In genomic region chr8:71568941-71569340, GRCm38 (mm10) we compare ENCODE assay signal across 10 mouse cellular contexts. TPM values are rescaled to one million over a fixed set of nuclear protein-coding genes. Genes with fewer than 3 reads are reported as not detected.
DNase-seq lines count a peak whose midpoint lies in the region; ATAC-seq lines count a peak whose summit lies in the region.
"Had no signal": no experiment of that assay in that cellular context is flagged by ENCODE, and none has a peak within 500 bp of the region (broad histone marks: within the 10 kb centered on the region; RNA-seq: fewer than 3 reads in every experiment).

No protein-coding gene starts in this region.

- H3K9me3 ChIP-seq in heart, embryonic 14.5 days (ENCODE audit: control insufficient read depth, low read length): 0 out of 2 replicates have a peak, but pooled peaks cover 2% of the 10 kb centered on the region
- peaks cover 2% of the 10 kb centered on the region for H3K9me3 ChIP-seq in embryonic facial prominence, embryonic 11.5 days (replicated peaks; ENCODE audit: control insufficient read depth, low read length)
- H3K9me3 ChIP-seq in hindbrain, embryonic 14.5 days (ENCODE audit: control insufficient read depth, low read length): no peaks in the 10 kb centered on the region
- H3K9me3 ChIP-seq in midbrain, embryonic 14.5 days (ENCODE audit: control insufficient read depth, low read length): no peaks in the 10 kb centered on the region

- peaks cover 16 to 26% of the 10 kb centered on the region in 2 experiments for H3K4me1 ChIP-seq in heart, embryonic 14.5 days (ENCODE audit: control insufficient read depth in 2 of 2, insufficient read depth in 2 of 2, low read length in 2 of 2)
- no peaks in the 10 kb centered on the region; the same call in 1 of the 2 replicates for H3K4me1 ChIP-seq in embryonic facial prominence, embryonic 11.5 days (ENCODE audit: control insufficient read depth, insufficient read depth, low read length)
- H3K4me1 ChIP-seq in hindbrain, embryonic 14.5 days (replicated peaks; ENCODE audit: control insufficient read depth, insufficient read depth, low read length): peaks cover 25% of the 10 kb centered on the region
- peaks cover 15% of the 10 kb centered on the region for H3K4me1 ChIP-seq in midbrain, embryonic 14.5 days (ENCODE audit: control insufficient read depth, insufficient read depth, low read length)

- H3K4me2 ChIP-seq in heart, embryonic 14.5 days (ENCODE audit: low read length): peak overlapping the region; percentile 91
- H3K4me2 ChIP-seq in embryonic facial prominence, embryonic 11.5 days (ENCODE audit: low read depth, low read length): peak overlapping the region; percentile 90
- peak overlapping the region; percentile 89 for H3K4me2 ChIP-seq in hindbrain, embryonic 14.5 days (replicated peaks)
- H3K4me2 ChIP-seq in midbrain, embryonic 14.5 days (ENCODE audit: low read length): peak overlapping the region; percentile 86

- DNase-seq in heart, adult 9 months (ENCODE audit: low spot score in 2 of 2): no peak
- DNase-seq in embryonic facial prominence, embryonic 11.5 days (ENCODE audit: low spot score): no peak
- DNase-seq in hindbrain, embryonic 14.5 days (ENCODE audit: low spot score): no peak
- DNase-seq in midbrain, embryonic 14.5 days: no peak
- no peak for DNase-seq in B cell, adult 2 months
- no peak for DNase-seq in T-cell, adult 2 months (ENCODE audit: low spot score)
- DNase-seq in right cerebral cortex, adult 18-20 months: no peak

- no peaks in the 10 kb centered on the region for H3K36me3 ChIP-seq in heart, embryonic 14.5 days (ENCODE audit: control insufficient read depth, insufficient read depth, low read length)
- no peaks in the 10 kb centered on the region for H3K36me3 ChIP-seq in embryonic facial prominence, embryonic 11.5 days (replicated peaks; ENCODE audit: control insufficient read depth, insufficient read depth, low read depth, low read length)
- H3K36me3 ChIP-seq in hindbrain, embryonic 14.5 days (replicated peaks; ENCODE audit: control insufficient read depth, insufficient read depth): no peaks in the 10 kb centered on the region
- H3K36me3 ChIP-seq in midbrain, embryonic 14.5 days (ENCODE audit: control insufficient read depth, insufficient read depth, low read length): no peaks in the 10 kb centered on the region

- H3K27ac ChIP-seq in heart, embryonic 14.5 days (replicated peaks in 1 of 2; ENCODE audit: control insufficient read depth in 1 of 2, insufficient read depth in 1 of 2, low read depth in 2 of 2, low read length in 2 of 2): peak overlapping the region in 1 of 2 experiments; percentile 35; a peak in 1 of 4 replicates
- no peak overlapping the region for H3K27ac ChIP-seq in embryonic facial prominence, embryonic 11.5 days (replicated peaks; ENCODE audit: low read depth, low read length)
- peak overlapping the region; percentile 83 for H3K27ac ChIP-seq in hindbrain, embryonic 14.5 days
- H3K27ac ChIP-seq in midbrain, embryonic 14.5 days (replicated peaks; ENCODE audit: low read depth, low read length): peak overlapping the region; percentile 83; the same call in 1 of the 2 replicates

- no peak for ATAC-seq in heart, embryonic 14.5 days (ENCODE audit: insufficient number of reproducible peaks, insufficient read depth, low FRiP score, low read depth)
- ATAC-seq in embryonic facial prominence, embryonic 11.5 days (replicated peaks; ENCODE audit: insufficient number of reproducible peaks, low FRiP score, low TSS enrichment, low read depth): no peak
- ATAC-seq in hindbrain, embryonic 14.5 days (ENCODE audit: low FRiP score): no peak
- ATAC-seq in midbrain, embryonic 14.5 days (ENCODE audit: low FRiP score, low TSS enrichment): no peak

- 0 out of 2 replicates have a peak, but pooled peaks cover 4% of the 10 kb centered on the region for H3K27me3 ChIP-seq in heart, embryonic 14.5 days (ENCODE audit: control insufficient read depth, insufficient read depth, low read length)
- peaks cover 5% of the 10 kb centered on the region for H3K27me3 ChIP-seq in embryonic facial prominence, embryonic 11.5 days (ENCODE audit: control insufficient read depth, insufficient read depth, low read length)
- peaks cover 10% of the 10 kb centered on the region; the same call in 1 of the 2 replicates for H3K27me3 ChIP-seq in hindbrain, embryonic 14.5 days (ENCODE audit: control insufficient read depth, insufficient read depth, low read length)
- H3K27me3 ChIP-seq in midbrain, embryonic 14.5 days (ENCODE audit: control insufficient read depth, insufficient read depth, low read length): no peaks in the 10 kb centered on the region
- H3K27me3 ChIP-seq: Patski had no signal

- H3K4me3 ChIP-seq in heart, embryonic 14.5 days (ENCODE audit: control insufficient read depth in 1 of 2, insufficient read depth in 1 of 2, low read depth in 1 of 2, low read length in 2 of 2): peak overlapping the region; percentile 53 to 54
- peak overlapping the region; percentile 59 for H3K4me3 ChIP-seq in embryonic facial prominence, embryonic 11.5 days (ENCODE audit: low read depth, low read length)
- peak overlapping the region; percentile 51 for H3K4me3 ChIP-seq in hindbrain, embryonic 14.5 days (replicated peaks; ENCODE audit: low read length)
- H3K4me3 ChIP-seq in midbrain, embryonic 14.5 days (replicated peaks; ENCODE audit: low read depth, low read length): peak overlapping the region; percentile 52

- H3K9ac ChIP-seq in heart, embryonic 14.5 days (ENCODE audit: low read length): peak overlapping the region; percentile 73; the same call in 1 of the 2 replicates
- peak overlapping the region; percentile 1; the same call in 1 of the 2 replicates for H3K9ac ChIP-seq in embryonic facial prominence, embryonic 11.5 days (replicated peaks; ENCODE audit: low read length)
- H3K9ac ChIP-seq in hindbrain, embryonic 14.5 days: peak overlapping the region; percentile 80
- H3K9ac ChIP-seq in midbrain, embryonic 14.5 days (replicated peaks; ENCODE audit: low read length): no peak overlapping the region; the same call in 1 of the 2 replicates

- WGBS in heart, embryonic 14.5 days: 33% methylated on average over 6 of the region's 6 CpGs
- 20% methylated on average over 6 of the region's 6 CpGs for WGBS in embryonic facial prominence, embryonic 11.5 days
- 15% methylated on average over 6 of the region's 6 CpGs for whole genome bisulfite sequencing in hindbrain, embryonic 14.5 days
- 17% methylated on average over 6 of the region's 6 CpGs for WGBS in midbrain, embryonic 14.5 days

RNA-seq across cellular contexts. Expression of gene Slc27a1, which starts 0.3 kb away (rescaled TPM):
- 14.6 and 15.3 TPM in 2 replicates for polyA plus RNA-seq in heart, embryonic 14.5 days (2014; fragmentation: Nextera tagmentation; extraction: Ambion mirVana)
- 11.2 and 14.4 TPM in 2 replicates for polyA plus RNA-seq in embryonic facial prominence, embryonic 11.5 days (2014; fragmentation: Nextera tagmentation; extraction: Ambion mirVana)
- polyA plus RNA-seq in hindbrain, embryonic 14.5 days (2014; fragmentation: Nextera tagmentation; extraction: Ambion mirVana): 41.6 and 57.3 TPM in 2 replicates
- 33.5 and 41.6 TPM in 2 replicates for polyA plus RNA-seq in midbrain, embryonic 14.5 days (2014; fragmentation: Nextera tagmentation; extraction: Ambion mirVana)

RNA-seq across cellular contexts. Expression of gene Nxnl1, which starts 2.5 kb away (rescaled TPM):
- not detected in 2 replicates for polyA plus RNA-seq in heart, embryonic 14.5 days (2014; fragmentation: Nextera tagmentation; extraction: Ambion mirVana)
- 0.17 TPM in 1 of 2 replicates, not detected in the other for polyA plus RNA-seq in embryonic facial prominence, embryonic 11.5 days (2014; fragmentation: Nextera tagmentation; extraction: Ambion mirVana)
- 0.13 TPM in 1 of 2 replicates, not detected in the other for polyA plus RNA-seq in hindbrain, embryonic 14.5 days (2014; fragmentation: Nextera tagmentation; extraction: Ambion mirVana)
- not detected in 2 replicates for polyA plus RNA-seq in midbrain, embryonic 14.5 days (2014; fragmentation: Nextera tagmentation; extraction: Ambion mirVana)
- polyA plus RNA-seq: erythroblast, embryonic 14.5 days had no signal

RNA-seq across cellular contexts. Expression of gene Tmem221, which starts 10.3 kb away (rescaled TPM):
- 0.53 TPM in 1 of 2 replicates, not detected in the other for polyA plus RNA-seq in heart, embryonic 14.5 days (2014; fragmentation: Nextera tagmentation; extraction: Ambion mirVana)
- polyA plus RNA-seq in embryonic facial prominence, embryonic 11.5 days (2014; fragmentation: Nextera tagmentation; extraction: Ambion mirVana): 0.13 and 0.31 TPM in 2 replicates
- polyA plus RNA-seq in hindbrain, embryonic 14.5 days (2014; fragmentation: Nextera tagmentation; extraction: Ambion mirVana): 0.32 TPM in 1 of 2 replicates, not detected in the other
- polyA plus RNA-seq in midbrain, embryonic 14.5 days (2014; fragmentation: Nextera tagmentation; extraction: Ambion mirVana): not detected in 2 replicates
- polyA plus RNA-seq: erythroblast, embryonic 14.5 days had no signal

RNA-seq across cellular contexts. Expression of gene Pgls, which starts 23.0 kb away (rescaled TPM):
- 199 and 201 TPM in 2 replicates for polyA plus RNA-seq in heart, embryonic 14.5 days (2014; fragmentation: Nextera tagmentation; extraction: Ambion mirVana)
- 231 and 237 TPM in 2 replicates for polyA plus RNA-seq in embryonic facial prominence, embryonic 11.5 days (2014; fragmentation: Nextera tagmentation; extraction: Ambion mirVana)
- polyA plus RNA-seq in hindbrain, embryonic 14.5 days (2014; fragmentation: Nextera tagmentation; extraction: Ambion mirVana): 243 and 246 TPM in 2 replicates
- polyA plus RNA-seq in midbrain, embryonic 14.5 days (2014; fragmentation: Nextera tagmentation; extraction: Ambion mirVana): 241 and 269 TPM in 2 replicates

RNA-seq across cellular contexts. Expression of gene Mvb12a, which starts 26.2 kb away (rescaled TPM):
- 62.2 and 64.0 TPM in 2 replicates for polyA plus RNA-seq in heart, embryonic 14.5 days (2014; fragmentation: Nextera tagmentation; extraction: Ambion mirVana)
- polyA plus RNA-seq in embryonic facial prominence, embryonic 11.5 days (2014; fragmentation: Nextera tagmentation; extraction: Ambion mirVana): 53.4 and 62.2 TPM in 2 replicates
- 50.8 and 66.6 TPM in 2 replicates for polyA plus RNA-seq in hindbrain, embryonic 14.5 days (2014; fragmentation: Nextera tagmentation; extraction: Ambion mirVana)
- 54.6 and 61.5 TPM in 2 replicates for polyA plus RNA-seq in midbrain, embryonic 14.5 days (2014; fragmentation: Nextera tagmentation; extraction: Ambion mirVana)
